Mouse (Mus musculus) fibroblast of lung, adult 2 months (primary cell): ENCODE data around the gene Prkci.

ENCODE experiments used
- DNase-seq: peaks from one replicate; pipeline ENCODE4 v3.0.0-alpha.2; 2011; ENCODE audit warnings: low read depth

Gene Prkci

DNA sequence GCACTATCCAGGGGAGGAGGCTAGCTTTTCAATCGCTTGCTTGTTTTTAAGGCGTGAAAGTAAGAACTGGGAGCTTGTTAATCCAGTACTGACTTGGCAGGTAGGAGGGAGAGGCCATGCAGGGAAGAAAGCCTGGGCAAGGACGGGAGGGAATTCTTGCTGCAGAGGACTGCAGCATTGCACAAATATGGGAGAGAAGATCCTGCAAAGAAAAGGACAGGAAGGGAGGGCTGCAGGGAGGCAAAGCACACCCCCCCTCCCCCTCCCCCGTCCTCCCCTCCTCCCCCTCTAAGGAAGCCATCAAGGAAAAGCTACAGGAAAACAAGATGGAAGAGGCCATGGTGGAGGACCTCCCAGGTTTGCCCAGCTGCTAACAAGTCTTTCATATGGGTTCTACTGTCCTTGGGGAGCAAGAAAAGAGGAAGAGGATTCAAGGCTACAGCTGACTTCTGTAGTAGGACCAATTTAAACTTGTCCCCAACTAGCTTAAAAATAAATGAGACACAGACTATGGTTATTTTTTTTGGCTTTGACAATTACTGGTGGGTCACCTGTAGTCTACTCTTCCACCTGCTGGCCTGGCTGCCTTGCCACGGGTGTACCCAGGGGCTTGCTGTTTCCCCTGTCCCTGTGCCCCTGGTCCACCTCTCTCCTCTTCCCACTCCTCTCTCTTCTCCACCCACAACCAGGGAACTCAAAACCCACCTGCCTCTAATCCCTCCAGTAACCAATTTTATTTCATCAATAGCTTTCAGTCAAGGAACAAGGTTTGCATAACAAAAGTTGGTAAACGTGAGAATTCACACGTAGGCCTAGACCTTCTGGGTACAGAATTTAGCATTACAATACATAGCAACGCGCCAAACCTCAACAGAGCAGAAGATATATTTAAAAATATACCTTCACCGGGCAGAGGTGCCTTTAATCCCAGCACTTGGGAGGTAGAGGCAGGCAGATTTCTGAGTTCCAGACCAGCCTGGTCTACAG is 93.5 kb downstream of the Prkci start:
- DNase-seq, result no peak

DNA sequence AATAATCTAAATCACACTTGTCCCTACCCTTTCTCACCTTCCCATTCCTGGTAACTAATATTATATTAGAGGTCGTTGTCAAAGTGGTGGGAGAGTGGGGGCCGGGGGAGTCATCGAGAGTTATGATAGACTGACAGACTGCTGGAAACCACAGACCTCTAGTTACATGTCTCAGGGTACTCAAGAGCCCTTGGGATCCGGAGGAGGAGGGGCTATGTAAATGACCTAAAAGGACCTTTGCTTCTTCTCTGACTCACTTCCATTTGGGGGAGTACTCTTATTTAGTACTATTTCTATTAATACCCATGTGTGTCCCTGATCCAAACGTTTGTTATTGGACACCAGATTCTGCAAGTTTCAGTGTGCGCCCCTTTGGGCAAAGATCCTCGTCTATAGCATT is 94.4 kb downstream of the Prkci start:
- DNase-seq, result no peak

DNA sequence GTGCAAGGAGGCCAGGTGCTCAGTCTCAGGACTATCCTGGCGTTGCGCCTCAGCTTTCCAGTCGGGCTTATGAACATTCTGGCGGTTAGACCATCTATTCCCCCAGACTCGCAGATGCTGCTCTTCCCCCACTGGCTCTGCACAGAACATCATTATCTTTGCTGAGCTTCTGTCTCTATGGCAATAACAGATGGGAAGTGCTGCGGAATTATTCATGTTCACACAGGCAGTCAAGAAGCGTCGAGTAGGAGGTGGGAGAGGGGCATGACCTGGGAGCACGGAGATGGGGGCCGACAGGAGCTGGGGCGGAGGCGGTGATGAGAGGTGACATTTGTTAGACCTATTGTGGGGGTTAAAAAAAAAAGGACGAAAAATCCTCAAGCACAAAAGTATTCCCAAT is 97.6 kb downstream of the Prkci start:
- no peak for DNase-seq

DNA sequence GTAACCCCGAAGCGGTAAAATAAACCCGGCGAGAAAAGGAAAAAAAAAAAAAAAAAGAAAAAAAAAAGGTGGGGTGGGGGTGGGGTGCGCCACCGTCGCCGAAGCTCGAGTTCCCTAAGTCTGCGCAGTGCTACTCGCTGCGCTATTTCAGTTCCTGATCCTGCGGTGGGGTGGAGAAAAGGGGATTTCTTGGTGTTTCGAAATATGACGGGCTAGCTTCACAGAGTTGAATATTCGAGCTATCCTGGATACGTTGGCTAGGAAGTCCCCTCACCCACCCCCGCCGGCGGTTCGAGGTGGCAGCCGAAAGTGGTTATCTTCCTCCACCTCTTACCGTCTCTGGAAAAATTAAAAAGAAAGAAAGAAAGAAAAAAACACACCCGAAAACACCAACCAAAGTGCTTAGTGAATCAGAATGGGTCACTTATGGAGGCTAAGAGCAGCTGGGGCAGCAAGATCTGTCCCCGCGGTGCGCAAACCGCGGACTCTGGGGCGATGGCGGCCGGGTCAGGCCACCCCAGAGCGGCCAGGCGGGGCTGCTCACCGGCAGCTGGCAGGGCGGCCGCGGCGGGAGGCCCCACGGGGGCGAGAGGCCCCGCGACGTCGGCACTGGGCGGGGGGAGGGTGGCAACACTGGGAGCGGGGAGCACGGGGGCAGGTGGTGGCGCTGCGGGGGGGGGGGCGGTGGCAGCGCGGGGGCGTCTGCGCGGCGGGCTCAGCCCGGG is 98.2 kb downstream of the Prkci start:
- peak; percentile 56 for DNase-seq

DNA sequence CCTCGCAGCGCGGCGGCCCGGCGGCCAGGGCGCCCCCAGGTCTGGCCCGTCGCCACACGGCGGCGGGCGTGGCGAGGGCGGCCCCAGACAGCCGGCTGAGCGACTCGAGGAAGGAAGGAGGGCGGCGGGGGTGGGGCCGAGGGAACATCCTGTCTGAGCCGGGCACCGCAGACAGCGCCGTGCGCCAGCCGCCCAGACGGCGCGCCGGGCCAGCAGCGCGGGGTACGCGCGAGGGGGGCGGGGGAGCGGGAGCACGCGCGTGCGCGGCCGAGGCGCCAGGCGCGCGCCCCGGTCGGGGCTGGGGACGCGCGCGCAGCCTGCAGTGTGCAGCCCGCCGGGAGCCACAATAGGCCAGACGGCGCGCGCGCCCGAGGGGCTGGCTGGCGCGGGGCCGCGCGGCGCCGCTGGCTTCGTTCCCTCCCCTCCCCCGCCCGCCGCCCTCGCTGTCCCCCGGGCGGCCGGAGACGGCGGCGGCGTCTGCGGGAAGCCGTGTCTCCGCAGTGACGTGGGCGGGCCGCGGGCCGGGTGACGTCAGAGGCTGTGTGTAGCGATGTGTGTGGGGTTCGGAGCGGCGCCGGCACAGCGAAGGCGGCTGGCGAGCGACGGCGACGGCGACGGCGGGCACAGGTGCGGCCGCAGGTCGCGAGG is 99.1 kb downstream of the Prkci start, which contains the start of gene Skil:
TSS of gene Skil (plus strand) at position 528 of the 648 bp plus-strand sequence.
- peak; percentile 71 for DNase-seq

DNA sequence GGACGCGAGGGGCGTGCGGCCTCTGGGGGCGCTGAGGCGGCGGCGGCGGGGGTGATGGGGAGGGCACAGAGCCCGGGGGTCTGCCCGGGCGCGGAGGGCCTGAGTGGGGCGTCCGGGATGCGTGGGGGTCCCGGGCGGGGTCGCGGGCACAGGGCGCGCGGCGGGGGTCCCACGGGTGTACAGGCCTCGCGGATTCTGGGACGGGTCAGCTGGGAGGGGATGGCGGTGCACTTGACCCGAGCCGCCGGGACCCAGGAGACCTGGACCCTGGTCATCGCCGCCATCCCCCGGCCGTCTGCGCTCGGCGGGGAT is 99.6 kb downstream of the Prkci start:
- no peak for DNase-seq

DNA sequence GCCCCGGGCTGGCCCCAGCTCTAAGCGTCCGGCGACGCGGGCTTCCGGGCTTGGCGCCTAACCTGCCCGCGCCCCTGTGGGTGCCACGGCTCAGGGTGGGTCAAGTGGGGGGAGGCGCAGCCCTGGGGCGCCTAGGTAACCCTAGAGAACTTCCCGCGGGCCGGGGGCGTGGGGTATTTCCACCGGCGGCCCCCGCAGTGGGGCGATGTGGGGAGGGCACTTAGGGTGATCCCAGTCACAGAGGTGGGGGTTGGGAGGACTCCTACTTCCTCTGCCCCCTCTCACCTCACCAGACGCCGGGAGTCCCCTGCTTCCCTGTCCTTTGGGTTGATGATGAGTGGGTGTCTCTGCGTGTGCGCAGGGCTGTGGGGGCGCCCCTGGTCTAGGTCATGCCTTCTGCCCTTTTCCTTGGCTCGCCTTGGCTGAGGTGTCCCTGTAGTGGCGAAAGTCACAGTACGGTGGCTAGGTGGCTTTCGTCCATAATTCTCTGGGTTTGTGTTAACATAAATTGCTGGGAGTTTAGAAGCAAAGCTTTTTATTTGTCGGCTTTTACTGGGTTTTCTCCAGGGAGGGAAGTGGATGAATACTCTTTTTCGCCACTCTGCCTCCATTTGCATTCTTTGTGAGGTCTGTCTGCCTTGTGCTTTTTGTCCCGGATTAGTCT is 100.1 kb downstream of the Prkci start:
- no peak for DNase-seq

DNA sequence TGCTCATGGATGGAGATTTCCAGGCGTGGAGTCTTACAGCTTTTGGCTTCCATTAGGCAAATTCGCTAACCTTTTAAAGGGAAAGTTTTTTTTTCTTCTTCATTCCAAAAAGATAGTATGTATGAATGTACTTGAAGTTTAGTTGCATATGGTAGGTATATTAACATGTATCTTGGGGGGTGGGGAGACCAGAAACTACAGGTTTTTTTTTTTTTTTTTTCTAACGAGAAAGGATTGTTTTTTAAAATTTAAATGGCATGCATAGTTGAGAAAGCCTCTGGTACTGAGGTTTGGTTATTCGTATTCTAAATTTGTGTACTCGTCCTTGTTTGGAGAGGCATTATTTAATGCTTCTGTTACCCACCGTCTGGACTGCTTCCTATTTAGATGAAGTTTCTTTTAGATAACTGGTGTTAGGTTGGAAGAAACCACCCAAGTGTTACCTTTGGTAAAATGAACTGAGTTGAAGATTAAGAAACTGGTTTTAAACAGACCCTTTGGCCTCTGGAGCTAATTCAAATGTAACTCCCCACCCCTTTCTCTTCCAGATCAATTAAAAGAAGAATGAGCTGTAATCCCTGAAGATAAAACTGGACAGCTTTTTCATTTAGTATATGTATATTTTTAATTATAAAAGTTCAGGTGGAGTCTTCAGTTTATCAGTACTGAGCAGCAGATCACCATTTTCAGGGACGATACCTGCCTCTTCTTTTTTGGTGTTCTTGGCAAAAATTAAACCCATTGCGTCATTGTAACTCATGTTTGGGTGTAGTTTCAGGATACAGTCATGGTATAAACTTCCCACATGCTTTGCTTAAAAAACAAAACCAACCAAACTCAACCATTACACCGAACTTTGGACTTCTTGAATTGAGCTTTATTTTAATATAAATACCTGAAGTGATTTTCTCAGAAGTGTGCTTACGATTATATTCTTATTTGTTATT is 100.9 kb downstream of the Prkci start:
- DNase-seq, result no peak

DNA sequence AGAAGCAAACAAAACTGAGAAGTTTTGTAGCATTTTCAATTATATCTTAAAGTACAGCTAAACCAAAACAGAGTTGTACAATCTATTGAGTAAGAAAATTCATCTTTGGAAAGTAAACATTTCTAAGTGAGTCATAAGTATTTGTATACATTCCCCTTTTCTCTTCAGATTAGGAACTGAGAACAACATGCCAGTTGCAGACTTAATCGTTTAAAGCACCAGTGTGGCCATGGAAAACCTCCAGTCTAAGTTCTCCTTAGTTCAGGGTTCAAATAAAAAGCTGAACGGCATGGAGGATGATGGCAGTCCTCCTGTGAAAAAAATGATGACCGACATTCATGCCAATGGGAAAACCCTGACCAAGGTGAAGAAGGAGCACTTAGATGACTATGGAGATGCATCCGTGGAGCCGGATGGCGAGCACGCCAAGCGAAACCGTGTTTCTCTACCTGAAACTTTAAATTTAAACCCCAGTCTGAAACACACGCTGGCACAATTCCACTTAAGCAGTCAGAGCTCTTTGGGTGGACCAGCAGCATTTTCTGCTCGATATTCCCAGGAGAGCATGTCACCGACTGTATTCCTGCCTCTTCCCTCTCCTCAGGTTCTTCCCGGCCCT is 101.7 kb downstream of the Prkci start:
- no peak for DNase-seq

DNA sequence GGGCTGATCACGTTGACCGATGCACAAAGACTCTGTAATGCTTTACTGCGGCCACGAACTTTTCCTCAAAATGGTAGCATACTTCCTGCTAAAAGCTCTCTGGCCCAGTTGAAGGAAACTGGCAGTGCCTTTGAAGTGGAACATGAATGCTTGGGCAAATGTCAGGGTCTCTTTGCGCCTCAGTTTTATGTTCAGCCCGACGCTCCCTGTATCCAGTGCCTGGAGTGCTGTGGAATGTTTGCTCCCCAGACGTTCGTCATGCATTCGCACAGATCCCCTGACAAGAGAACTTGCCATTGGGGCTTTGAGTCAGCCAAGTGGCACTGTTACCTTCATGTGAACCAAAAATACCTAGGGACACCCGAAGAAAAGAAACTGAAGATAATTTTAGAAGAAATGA is 102.4 kb downstream of the Prkci start:
- DNase-seq, result no peak

DNA sequence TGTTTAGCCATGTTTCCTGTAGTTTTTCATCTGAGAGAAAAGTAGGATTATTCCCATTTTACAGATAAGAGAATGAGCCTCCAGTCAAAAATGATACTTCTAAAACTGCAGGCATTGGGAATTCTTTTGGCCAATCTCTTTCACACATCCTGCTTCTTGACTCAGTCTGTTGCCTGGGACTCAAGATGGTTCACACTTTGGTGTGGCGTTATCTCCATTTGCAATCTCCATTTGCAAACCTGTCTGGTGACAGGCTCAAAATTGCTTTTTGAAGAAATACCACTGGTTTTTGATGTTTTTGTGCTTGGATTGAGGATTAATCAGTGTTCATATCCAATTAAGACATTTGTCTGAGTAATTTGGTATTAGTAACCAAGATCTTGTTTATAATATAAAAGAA is 103.0 kb downstream of the Prkci start:
- no peak for DNase-seq

DNA sequence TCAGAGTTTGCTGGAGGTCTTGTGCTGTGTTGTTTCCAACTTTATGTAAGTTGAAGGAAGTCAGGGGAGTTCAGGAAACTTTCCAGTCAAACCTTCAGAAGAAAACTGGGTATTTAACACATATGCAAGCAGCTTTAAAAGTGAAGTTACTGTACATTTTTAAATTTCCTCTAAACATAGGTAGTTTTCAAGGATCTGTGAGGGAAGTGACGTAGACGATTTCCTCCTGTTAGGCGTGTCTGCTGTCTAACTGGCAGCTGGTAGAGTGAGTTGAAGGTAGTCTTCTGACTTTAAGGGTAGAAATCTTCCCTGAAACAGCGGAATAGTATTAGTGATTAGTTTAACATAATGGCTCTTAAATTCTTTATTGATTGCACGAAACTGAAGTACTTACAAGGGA is 104.5 kb downstream of the Prkci start:
- DNase-seq, result no peak

DNA sequence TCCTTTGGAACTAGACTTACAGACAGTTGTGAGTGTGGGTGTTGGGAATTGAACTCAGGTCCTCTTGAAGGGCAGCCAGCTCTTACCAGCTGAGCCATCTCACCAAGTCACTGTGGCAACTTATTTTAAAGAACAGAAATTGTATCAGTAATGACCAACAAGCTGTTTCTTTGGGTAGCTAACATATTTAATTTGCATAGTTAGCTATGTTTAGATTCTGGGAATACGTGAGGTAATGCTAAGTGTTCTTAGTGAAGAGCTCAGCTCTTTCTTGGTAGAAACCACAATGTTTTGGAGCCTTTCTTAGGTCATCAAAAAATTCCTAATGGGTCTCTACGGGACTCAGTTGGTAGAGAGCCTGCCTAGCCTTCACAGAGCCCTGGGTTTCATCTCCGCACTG is 105.3 kb downstream of the Prkci start:
- no peak for DNase-seq
